In the genomic region with DNA sequence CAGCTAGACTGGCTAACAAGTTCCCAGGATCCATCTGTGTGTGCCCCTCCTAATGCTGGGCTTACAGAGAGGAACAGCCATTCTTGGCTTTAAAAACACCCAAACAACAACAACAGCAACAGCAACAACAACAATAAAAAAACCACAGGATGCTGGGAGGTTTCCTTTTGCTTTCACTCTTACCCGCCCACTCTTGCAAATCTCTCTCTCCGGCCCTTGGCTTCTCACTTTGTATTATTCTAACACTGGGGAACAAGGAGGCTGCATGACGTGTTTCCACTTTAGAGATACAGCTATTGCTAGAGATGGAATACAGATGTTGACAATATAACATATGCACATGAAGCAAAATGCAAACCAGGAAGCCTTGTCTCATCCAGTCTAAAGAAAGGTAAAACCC, we compare ENCODE assay signal across 34 mouse cellular contexts. TPM values are rescaled to one million over a fixed set of nuclear protein-coding genes. Genes with fewer than 3 reads are reported as not detected.
A peak's percentile ranks its signal among the peaks of the same experiment; 100 is the strongest.
DNase-seq lines count a peak whose midpoint lies in the region; ATAC-seq and TF ChIP-seq lines count a peak whose summit lies in the region.
"Had no signal": no experiment of that assay in that cellular context is flagged by ENCODE, and none has a peak within 500 bp of the region (broad histone marks: within the 10 kb centered on the region; RNA-seq: fewer than 3 reads in every experiment).

No protein-coding gene starts in this region.

- 85% methylated on average over 3 of the region's 3 CpGs for WGBS in forebrain, embryonic 14.5 days
- WGBS in forebrain, embryonic 11.5 days = 81% methylated on average over 3 of the region's 3 CpGs
- WGBS in kidney, postnatal 0 days = 68% methylated on average over 3 of the region's 3 CpGs

- TF ChIP-seq CTCF in kidney, postnatal 0 days (IDR thresholded peaks at IDR 0.05; ENCODE audit: low read depth) = no peak

- no peak for DNase-seq in forebrain, embryonic 14.5 days (ENCODE audit: low spot score)
- no peak for DNase-seq in forebrain, embryonic 11.5 days (ENCODE audit: low spot score)
- peak; percentile 50 for DNase-seq in kidney, postnatal 0 days (ENCODE audit: low spot score)
- DNase-seq in kidney, adult 18-20 months = no peak
- peak; percentile 65 for DNase-seq in CD4-positive helper T cell, adult 2 months (ENCODE audit: low read depth, low spot score)
- peak; percentile 74 for DNase-seq in induced T-regulatory cell, adult 2 months (ENCODE audit: low read depth)
- DNase-seq in embryo, embryonic 10 days (ENCODE audit: low spot score) = no peak
- no peak for DNase-seq in right cerebral cortex, postnatal 36 days (ENCODE audit: low spot score in 2 of 2)
- DNase-seq: adrenal gland, adult 2 months; adrenal gland, postnatal 36 days; cerebellum, adult 2 months; cerebellum, postnatal 14 days; gastrocnemius, postnatal 36 days; heart, postnatal 10 days; kidney, adult 9 months; kidney, postnatal 36 days; layer of hippocampus, postnatal 36 days; liver; lung, adult 2 months; lung, postnatal 10 days; retina, postnatal 1 day; right cerebral cortex, postnatal 14 days; thymus, adult 18-20 months; thymus, postnatal 4 days had no signal

- H3K27me3 ChIP-seq in forebrain, embryonic 14.5 days (replicated peaks; ENCODE audit: control insufficient read depth, insufficient read depth, low read length) = no peaks in the 10 kb centered on the region
- no peaks in the 10 kb centered on the region for H3K27me3 ChIP-seq in forebrain, embryonic 11.5 days (ENCODE audit: control insufficient read depth, insufficient read depth, low read length)
- H3K27me3 ChIP-seq in kidney, postnatal 0 days (ENCODE audit: insufficient read depth, low read length) = no peaks in the 10 kb centered on the region
- H3K27me3 ChIP-seq: embryonic facial prominence, embryonic 15.5 days; heart, embryonic 13.5 days; midbrain, embryonic 13.5 days had no signal

- H3K9ac ChIP-seq in forebrain, embryonic 14.5 days (ENCODE audit: low read length) = no peak overlapping the region
- H3K9ac ChIP-seq in forebrain, embryonic 11.5 days (ENCODE audit: low read length) = no peak overlapping the region
- H3K9ac ChIP-seq in kidney, postnatal 0 days (ENCODE audit: low read depth, low read length) = no peak overlapping the region
- H3K9ac ChIP-seq: embryonic facial prominence, embryonic 15.5 days; heart, embryonic 13.5 days; liver, embryonic 14.5 days; midbrain, embryonic 13.5 days had no signal

- no peaks in the 10 kb centered on the region for H3K36me3 ChIP-seq in forebrain, embryonic 14.5 days (ENCODE audit: control insufficient read depth, insufficient read depth, low read length)
- no peaks in the 10 kb centered on the region for H3K36me3 ChIP-seq in forebrain, embryonic 11.5 days (ENCODE audit: control insufficient read depth, insufficient read depth, low read length)
- H3K36me3 ChIP-seq in kidney, postnatal 0 days (ENCODE audit: insufficient read depth, low read length) = no peaks in the 10 kb centered on the region
- H3K36me3 ChIP-seq: embryonic facial prominence, embryonic 10.5 days; embryonic facial prominence, embryonic 15.5 days; heart, embryonic 13.5 days; midbrain, embryonic 13.5 days had no signal

- H3K4me1 ChIP-seq in forebrain, embryonic 14.5 days (ENCODE audit: control insufficient read depth, insufficient read depth, low read length) = peaks cover 20% of the 10 kb centered on the region
- no peaks in the 10 kb centered on the region for H3K4me1 ChIP-seq in forebrain, embryonic 11.5 days (replicated peaks; ENCODE audit: control insufficient read depth, insufficient read depth, low read length)
- H3K4me1 ChIP-seq in kidney, postnatal 0 days (replicated peaks; ENCODE audit: insufficient read depth, low read length) = no peaks in the 10 kb centered on the region

- ATAC-seq in forebrain, embryonic 14.5 days = no peak
- ATAC-seq in forebrain, embryonic 11.5 days (replicated peaks; ENCODE audit: low FRiP score) = no peak
- no peak for ATAC-seq in kidney, postnatal 0 days (replicated peaks; ENCODE audit: low FRiP score, low read depth)
- ATAC-seq: hindbrain, embryonic 16.5 days; intestine, embryonic 16.5 days; midbrain, embryonic 13.5 days had no signal

- no peak overlapping the region for H3K4me3 ChIP-seq in forebrain, embryonic 14.5 days (ENCODE audit: low read depth, low read length)
- no peak overlapping the region for H3K4me3 ChIP-seq in forebrain, embryonic 11.5 days (ENCODE audit: low read depth, low read length)
- no peak overlapping the region for H3K4me3 ChIP-seq in kidney, postnatal 0 days (replicated peaks; ENCODE audit: low read depth, low read length)
- H3K4me3 ChIP-seq: embryonic facial prominence, embryonic 10.5 days; embryonic facial prominence, embryonic 15.5 days; heart, embryonic 13.5 days; midbrain, embryonic 13.5 days had no signal

- peak overlapping the region; percentile 23; the same call in 1 of the 2 replicates for H3K27ac ChIP-seq in forebrain, embryonic 14.5 days (ENCODE audit: low read depth, low read length)
- no peak overlapping the region for H3K27ac ChIP-seq in forebrain, embryonic 11.5 days (ENCODE audit: low read depth, low read length)
- H3K27ac ChIP-seq in kidney, postnatal 0 days = no peak overlapping the region
- H3K27ac ChIP-seq: embryonic facial prominence, embryonic 10.5 days; embryonic facial prominence, embryonic 15.5 days; heart, embryonic 13.5 days; liver, embryonic 14.5 days; macrophage; midbrain, embryonic 13.5 days; stomach, postnatal 0 days had no signal

- H3K4me2 ChIP-seq in forebrain, embryonic 14.5 days (ENCODE audit: low read length) = no peak overlapping the region
- H3K4me2 ChIP-seq in forebrain, embryonic 11.5 days (ENCODE audit: low read depth, low read length, severe bottlenecking) = no peak overlapping the region
- no peak overlapping the region for H3K4me2 ChIP-seq in kidney, postnatal 0 days (ENCODE audit: low read length)
- H3K4me2 ChIP-seq: embryonic facial prominence, embryonic 15.5 days; heart, embryonic 13.5 days; midbrain, embryonic 13.5 days had no signal

- H3K9me3 ChIP-seq in forebrain, embryonic 14.5 days (replicated peaks; ENCODE audit: control insufficient read depth, low read length) = no peaks in the 10 kb centered on the region
- H3K9me3 ChIP-seq in forebrain, embryonic 11.5 days (ENCODE audit: control insufficient read depth, low read length) = no peaks in the 10 kb centered on the region
- no peaks in the 10 kb centered on the region for H3K9me3 ChIP-seq in kidney, postnatal 0 days (replicated peaks; ENCODE audit: low read length)
- H3K9me3 ChIP-seq: embryonic facial prominence, embryonic 10.5 days; embryonic facial prominence, embryonic 15.5 days; heart, embryonic 13.5 days; midbrain, embryonic 13.5 days had no signal

RNA-seq across cellular contexts. Expression of gene Fam49a, which starts 27.7 kb away (rescaled TPM):
- 131 and 182 TPM in 2 replicates for polyA plus RNA-seq in forebrain, embryonic 14.5 days (2014; fragmentation: Nextera tagmentation; extraction: Ambion mirVana)
- 10.7 and 12.9 TPM in 2 replicates for polyA plus RNA-seq in forebrain, embryonic 11.5 days (2014; fragmentation: Nextera tagmentation; extraction: Ambion mirVana)
- polyA plus RNA-seq in kidney, postnatal 0 days (2015; fragmentation: Nextera tagmentation; extraction: Ambion mirVana) = 5.6 and 6.2 TPM in 2 replicates
- polyA plus RNA-seq: C2C12 had no signal

Comparison
In these comparisons a context has a peak if more than half of its experiments do, and no peak if none do; other contexts are left out.
1. DNase-seq: peak in kidney, postnatal 0 days (single experiment), CD4-positive helper T cell, adult 2 months (single experiment) and induced T-regulatory cell, adult 2 months (single experiment); none in forebrain, embryonic 14.5 days (single experiment), forebrain, embryonic 11.5 days (single experiment), kidney, adult 18-20 months (single experiment), embryo, embryonic 10 days (single experiment) and right cerebral cortex, postnatal 36 days (0 of 2).